Mouse (Mus musculus): ENCODE results near the gene Naglu.

DNA sequence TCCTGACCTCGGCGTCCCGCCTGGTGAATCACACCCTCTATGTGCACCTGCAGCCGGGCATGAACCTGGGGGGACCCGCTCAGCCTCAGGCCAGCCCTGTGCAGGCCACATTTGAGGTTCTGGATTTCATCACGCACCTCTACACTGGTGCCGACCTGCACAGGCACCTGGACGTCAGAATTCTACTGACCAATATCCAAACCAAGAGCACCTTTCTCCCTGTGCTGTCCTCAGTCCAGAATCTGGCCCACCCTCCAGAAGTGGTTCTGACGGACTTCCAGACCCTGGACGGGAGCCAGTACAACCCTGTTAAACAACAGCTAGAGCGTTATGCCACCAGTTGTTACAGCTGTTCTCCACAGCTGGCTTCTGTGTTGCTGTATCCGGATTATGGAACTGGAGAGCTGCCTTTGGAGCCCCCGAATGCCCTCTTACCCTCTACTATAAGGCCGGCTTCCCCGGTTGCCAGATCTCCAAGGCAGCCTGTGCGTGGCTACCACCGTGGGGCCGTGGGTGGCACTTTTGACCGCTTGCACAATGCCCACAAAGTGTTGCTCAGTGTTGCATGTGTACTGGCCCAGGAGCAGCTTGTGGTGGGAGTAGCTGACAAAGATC is 13.4 kb downstream of the Naglu start:
- TF ChIP-seq CTCF (IDR thresholded peaks at IDR 0.05) (no peak; the same call in 1 of the 2 replicates), EP300 (IDR thresholded peaks at IDR 0.05) (no peak)

Measured in lung, postnatal 0 days (tissue).